Mouse (Mus musculus): ENCODE results near the gene Gm26558. TPM values are rescaled to one million over a fixed set of nuclear protein-coding genes. Genes with fewer than 3 reads are reported as not detected.

Gm26558 gene
- polyA plus RNA-seq (2015; fragmentation: Nextera tagmentation; extraction: Ambion mirVana): 3.5 and 3.8 TPM in 2 replicates

GRCm38 (mm10) chr2:70661715-70662495 lies at the start of gene Gm26558:
Gene Gm26558, minus strand, starts transcription at chr2:70662108.

DNA sequence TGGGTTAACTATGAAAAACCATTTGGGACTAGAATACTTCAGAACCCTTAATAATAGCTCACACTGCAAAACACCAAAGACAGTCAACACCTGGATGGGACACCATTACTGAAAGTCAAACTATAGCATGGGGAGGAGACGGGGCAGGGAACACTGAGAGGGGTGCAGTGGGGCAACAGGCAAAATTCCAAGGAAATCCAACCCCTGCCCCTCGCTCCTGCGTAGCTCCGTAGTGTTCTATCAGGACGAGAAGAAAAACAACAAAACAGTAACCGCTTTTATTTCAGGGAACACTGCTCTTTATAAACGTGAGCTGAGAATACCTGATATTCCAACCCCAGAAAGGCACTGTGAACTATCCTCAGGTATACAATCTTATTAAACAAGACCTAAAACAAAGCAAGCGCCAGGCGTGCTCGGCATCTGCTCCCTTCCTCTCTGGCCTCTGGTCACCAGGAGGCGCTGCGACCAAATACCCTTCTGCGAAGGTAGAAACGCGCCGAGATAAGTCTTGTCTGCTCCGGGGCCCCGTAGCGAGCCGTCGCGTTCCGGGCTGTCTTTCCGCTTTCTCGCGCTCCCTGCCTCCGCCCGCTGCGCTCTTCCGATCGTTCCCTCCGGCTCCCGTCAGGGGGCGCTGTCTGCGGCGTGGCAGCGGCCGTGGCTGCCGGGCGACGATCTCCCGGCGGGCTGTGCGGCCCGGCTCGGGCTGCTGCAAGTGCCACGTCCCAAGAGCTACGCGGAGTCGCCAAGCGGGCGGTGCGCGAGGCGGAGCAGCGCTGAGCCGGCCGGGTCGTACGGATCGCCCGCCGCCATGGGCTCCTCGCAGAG lies 807 bp downstream of the Gm26558 start, which contains the start of gene Gorasp2:
Gene Gorasp2 (plus strand): TSS at position 690 of the 828 bp plus-strand sequence.

Other genes with a start within 250 kb of the Gm26558 start
- gene Sp5, start 187.2 kb downstream of the Gm26558 start, polyA plus RNA-seq (2015; fragmentation: Nextera tagmentation; extraction: Ambion mirVana): 0.19 and 0.34 TPM in 2 replicates
- 0.58 and 1.5 TPM in 2 replicates for gene Erich2, start 153.3 kb downstream of the Gm26558 start, polyA plus RNA-seq (2015; fragmentation: Nextera tagmentation; extraction: Ambion mirVana)
- gene Gad1, start 109.0 kb downstream of the Gm26558 start, polyA plus RNA-seq (2015; fragmentation: Nextera tagmentation; extraction: Ambion mirVana): not detected in 2 replicates
- 138 and 163 TPM in 2 replicates for gene Gorasp2, start 532 bp downstream of the Gm26558 start, polyA plus RNA-seq (2015; fragmentation: Nextera tagmentation; extraction: Ambion mirVana)
- 15.9 and 18.3 TPM in 2 replicates for gene Tlk1, start 163.6 kb upstream of the Gm26558 start, polyA plus RNA-seq (2015; fragmentation: Nextera tagmentation; extraction: Ambion mirVana)

All from urinary bladder, postnatal 0 days (tissue).